Mouse (Mus musculus) liver, embryonic 14.5 days (tissue): ENCODE data around the gene Sun3. TPM values are rescaled to one million over a fixed set of nuclear protein-coding genes. Genes with fewer than 3 reads are reported as not detected.

Source experiments
- ATAC-seq: fragments of 200-750 bp; cut with Nextera tagmentation; 2 replicates; pipeline ENCODE4 v1.8.0; 2017; ENCODE audit warnings: moderate number of reproducible peaks, mild to moderate bottlenecking, moderate library complexity; ENCODE audit not compliant: insufficient read depth
- DNase-seq, 3 experiments: peaks; one replicate each; pipeline ENCODE4 v3.0.0-alpha.2; 2012 to 2013; ENCODE audit warnings: low read depth in 3 of 3, low spot score in 3 of 3
- H3K27ac ChIP-seq: fragments of 300-500 bp; sonication (generic); 2 replicates; pipeline ENCODE4 v1.5.1; 2014; ENCODE audit warnings: moderate library complexity, mild to moderate bottlenecking, control low read depth, inconsistent platforms
- H3K27me3 ChIP-seq: fragments of 300-500 bp; sonication (generic); 2 replicates; pipeline ENCODE4 v1.6.1; 2014; ENCODE audit warnings: mild to moderate bottlenecking, low read length, moderate library complexity; ENCODE audit not compliant: control insufficient read depth, insufficient read depth
- H3K36me3 ChIP-seq: fragments of 300-500 bp; sonication (generic); replicated peaks from 2 replicates; pipeline ENCODE4 v1.6.1; 2014; ENCODE audit warnings: low read depth; ENCODE audit not compliant: control insufficient read depth, insufficient read depth
- H3K4me1 ChIP-seq, 2 experiments: fragments of 200-500 bp in 1 of 2; fragments of 300-500 bp in 1 of 2; sonication (generic) in 1 of 2; replicated peaks; 2 replicates each; pipeline ENCODE4 v1.6.1; 2012 to 2014; ENCODE audit warnings: antibody characterized with exemption in 1 of 2, inconsistent platforms in 1 of 2, low read length in 1 of 2; ENCODE audit not compliant: control insufficient read depth in 2 of 2, insufficient read depth in 2 of 2
- H3K4me2 ChIP-seq: fragments of 300-500 bp; sonication (generic); 2 replicates; pipeline ENCODE4 v1.6.1; 2014; ENCODE audit warnings: low read depth, mild to moderate bottlenecking, control low read depth, moderate library complexity
- H3K4me3 ChIP-seq, 2 experiments: fragments of 200-500 bp in 1 of 2; fragments of 300-500 bp in 1 of 2; sonication (generic) in 1 of 2; 2 replicates each; pipeline ENCODE4 v1.5.1; 2012 to 2014; ENCODE audit warnings: low read depth in 2 of 2, low read length in 2 of 2, mild to moderate bottlenecking in 2 of 2, control low read depth in 1 of 2, inconsistent platforms in 1 of 2, moderate library complexity in 1 of 2; ENCODE audit not compliant: insufficient read depth in 1 of 2
- H3K9ac ChIP-seq: fragments of 300-500 bp; sonication (generic); replicated peaks from 2 replicates; pipeline ENCODE4 v1.6.1; 2014; ENCODE audit warnings: mild to moderate bottlenecking, control low read depth, moderate library complexity
- H3K9me3 ChIP-seq: fragments of 300-500 bp; sonication (generic); 2 replicates; pipeline ENCODE4 v1.6.1; 2016; ENCODE audit warnings: low read length, mixed read lengths; ENCODE audit not compliant: control insufficient read depth
- CTCF ChIP-seq: IDR thresholded peaks from 2 replicates; pipeline ENCODE4 v1.5.1; 2016; ENCODE audit warnings: antibody characterized with exemption, low read depth, control low read depth
- EP300 ChIP-seq: IDR thresholded peaks from 2 replicates; pipeline ENCODE4 v1.6.1; 2016; ENCODE audit warnings: antibody characterized with exemption, low read depth
- WGBS: fragments of 180-500 bp; shearing (Covaris S2); extraction: QIAGEN DNeasy Blood & Tissue Kit; methylation state at CpG from one replicate; pipeline ENCODE4 v1.1.7; 2014; ENCODE audit not compliant: insufficient replicate concordance; 5-methylcytosine and 5-hydroxymethylcytosine counted together
- polyA plus RNA-seq, 2 experiments: library from polyadenylated mRNA; depleted of rRNA in 1 of 2; stranded (reverse) in 1 of 2; unstranded in 1 of 2; fragments of >200 nt; fragmentation: Nextera tagmentation in 1 of 2; extraction: Ambion mirVana in 1 of 2; gene quantifications; 2 replicates each; pipeline versions ENCODE4 v1.2.1 to v1.2.3; 2012 to 2014

Sun3 gene
- polyA plus RNA-seq, 2 experiments = not detected

DNA sequence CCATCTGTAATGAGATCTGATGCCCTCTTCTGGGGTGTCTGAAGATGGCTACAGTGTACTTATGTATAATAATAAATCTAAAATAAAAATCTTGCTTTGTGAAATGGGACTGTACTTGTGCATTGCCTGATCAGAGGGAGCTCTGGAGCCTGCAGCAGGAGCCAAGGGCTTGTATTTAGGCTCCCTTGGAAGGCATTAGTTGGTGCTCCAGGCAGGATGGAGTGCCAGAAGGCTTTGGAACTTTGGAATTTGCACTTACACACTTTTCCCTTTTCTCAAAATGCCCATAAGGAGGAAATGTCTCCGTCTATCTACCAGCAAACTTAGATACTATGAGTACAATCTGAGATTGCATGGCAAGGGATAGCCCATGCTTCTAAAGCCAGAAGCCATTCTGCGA lies 2.2 kb downstream of the Sun3 start:
- no peak for TF ChIP-seq CTCF
- no peak for TF ChIP-seq EP300
- no peaks in the 10 kb centered on the region for H3K9me3 ChIP-seq
- ATAC-seq (no peak), DNase-seq (no peak)
- 51% methylated on average over 2 of the region's 2 CpGs for WGBS
- no peaks in the 10 kb centered on the region for H3K36me3 ChIP-seq
- H3K27ac ChIP-seq = no peak overlapping the region
- H3K27me3 ChIP-seq = no peaks in the 10 kb centered on the region
- no peak overlapping the region for H3K9ac ChIP-seq
- no peak overlapping the region for H3K4me2 ChIP-seq
- no peak overlapping the region for H3K4me3 ChIP-seq
- peaks cover 0 to 6% of the 10 kb centered on the region in 2 experiments; a peak in 2 of 4 replicates for H3K4me1 ChIP-seq

DNA sequence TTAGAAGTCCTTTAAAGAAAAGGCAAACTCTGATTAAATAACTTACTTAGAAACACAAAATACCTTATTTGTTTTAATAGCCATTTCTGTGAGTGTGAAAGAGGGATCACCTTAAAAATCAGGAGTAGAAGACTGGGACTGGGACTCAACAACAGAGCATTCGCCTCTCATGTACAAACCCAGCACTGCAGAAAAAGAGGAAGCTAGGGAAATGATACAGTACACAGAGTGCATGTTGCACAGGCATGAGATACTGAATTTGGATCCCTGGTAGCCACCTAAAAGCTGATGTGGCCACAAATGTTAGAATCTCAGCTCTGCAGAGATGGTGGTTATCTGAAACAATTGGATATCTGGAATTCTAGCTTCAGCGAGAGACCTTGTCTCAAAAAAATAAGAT lies 17.3 kb downstream of the Sun3 start:
- no peak overlapping the region for H3K27ac ChIP-seq
- ATAC-seq (no peak), DNase-seq (no peak)
- H3K4me1 ChIP-seq = no peaks in the 10 kb centered on the region
- 51% methylated on average over 2 of the region's 2 CpGs for WGBS
- H3K36me3 ChIP-seq = no peaks in the 10 kb centered on the region
- TF ChIP-seq CTCF (no peak), EP300 (no peak)
- no peak overlapping the region for H3K9ac ChIP-seq
- no peaks in the 10 kb centered on the region for H3K9me3 ChIP-seq
- no peaks in the 10 kb centered on the region for H3K27me3 ChIP-seq
- H3K4me3 ChIP-seq = no peak overlapping the region
- H3K4me2 ChIP-seq = no peak overlapping the region

- no peaks in the 10 kb centered on the region for H3K9me3 ChIP-seq
- ATAC-seq (no peak), DNase-seq (no peak)
- no peak overlapping the region for H3K4me2 ChIP-seq
- H3K36me3 ChIP-seq = no peaks in the 10 kb centered on the region
- H3K9ac ChIP-seq = no peak overlapping the region
- no peak for TF ChIP-seq EP300
- no peak for TF ChIP-seq CTCF
- WGBS = 50% methylated on average over 3 of the region's 3 CpGs
- H3K4me3 ChIP-seq = no peak overlapping the region
- no peaks in the 10 kb centered on the region for H3K27me3 ChIP-seq
- 0 out of 4 replicates have a peak, but pooled peaks cover 0 to 2% of the 10 kb centered on the region in 2 experiments for H3K4me1 ChIP-seq
- no peak overlapping the region for H3K27ac ChIP-seq
Measured at GRCm38 (mm10) chr11:9025211-9025610, 23.6 kb downstream of the Sun3 start.

DNA sequence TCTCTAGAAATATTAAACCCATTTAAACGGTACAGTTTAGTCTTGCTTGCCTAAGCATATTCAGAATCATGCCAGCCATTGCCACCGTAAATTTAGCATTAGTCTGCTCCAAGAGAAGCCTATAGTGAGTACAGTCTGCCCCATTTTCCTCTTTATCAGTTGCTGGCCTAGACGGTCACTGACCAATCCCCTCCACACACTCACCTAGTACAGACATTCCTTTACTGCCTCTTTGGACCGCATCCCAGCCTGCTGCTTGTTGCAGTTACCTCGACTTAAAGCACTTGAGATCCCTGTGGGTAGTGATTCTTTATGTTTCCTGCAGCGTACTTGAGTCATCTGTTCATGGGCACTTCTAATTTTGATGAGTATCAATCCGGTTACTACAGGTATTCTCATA lies 24.0 kb downstream of the Sun3 start:
- Histone ChIP-seq H3K4me1 (0 out of 4 replicates have a peak, but pooled peaks cover 0 to 2% of the 10 kb centered on the region in 2 experiments), H3K9me3 (no peaks in the 10 kb centered on the region), H3K27me3 (no peaks in the 10 kb centered on the region), H3K27ac (no peak overlapping the region), H3K4me3 (no peak overlapping the region), H3K4me2 (no peak overlapping the region), H3K9ac (no peak overlapping the region), H3K36me3 (no peaks in the 10 kb centered on the region)
- DNase-seq (no peak), ATAC-seq (no peak)
- TF ChIP-seq EP300 = no peak
- no peak for TF ChIP-seq CTCF
- WGBS = 56% methylated on average over 7 of the region's 7 CpGs

DNA sequence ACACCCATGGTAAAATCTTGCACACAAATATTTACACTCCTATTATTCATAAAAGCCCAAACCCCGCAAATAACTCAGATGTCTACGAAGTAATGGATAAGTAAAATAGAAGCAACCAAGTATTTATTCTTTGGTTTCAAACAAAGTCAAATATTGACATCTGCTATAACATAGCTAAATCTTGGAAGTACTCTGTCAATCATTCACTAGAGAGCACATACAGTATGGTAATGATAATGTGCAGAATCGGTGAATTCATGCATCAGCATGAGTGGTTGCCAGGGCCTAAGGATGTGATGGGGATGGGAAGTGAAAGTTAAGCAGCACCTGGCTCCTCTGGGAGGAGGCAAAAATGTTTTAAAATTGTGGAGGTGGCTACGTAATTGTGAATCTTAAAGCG lies 28.6 kb downstream of the Sun3 start:
- DNase-seq (no peak), ATAC-seq (no peak)
- Histone ChIP-seq H3K36me3 (no peaks in the 10 kb centered on the region), H3K27me3 (no peaks in the 10 kb centered on the region), H3K9ac (no peak overlapping the region), H3K4me3 (no peak overlapping the region), H3K4me1 (peaks cover 0 to 2% of the 10 kb centered on the region in 2 experiments; a peak in 1 of 4 replicates), H3K27ac (no peak overlapping the region), H3K9me3 (no peaks in the 10 kb centered on the region), H3K4me2 (no peak overlapping the region)
- WGBS = 70% methylated on average over 5 of the region's 5 CpGs
- TF ChIP-seq CTCF (no peak), EP300 (no peak)
